Mouse (Mus musculus) neutrophil, adult 5-6 weeks (primary cell): Measurements from ENCODE around the gene Sgms2. TPM values are rescaled to one million over a fixed set of nuclear protein-coding genes. Genes with fewer than 3 reads are reported as not detected.

ENCODE experiments used
- ATAC-seq: fragments of 151-379, 151-347 bp; 2 replicates; pipeline ENCODE4 v1.8.0; 2017; ENCODE audit warnings: mild to moderate bottlenecking, moderate TSS enrichment; ENCODE audit not compliant: insufficient number of reproducible peaks, poor library complexity, low FRiP score, severe bottlenecking; ENCODE audit errors: extremely low read depth
- total RNA-seq: library from RNA; stranded (forward); fragments of 200-1000 nt; gene quantifications from 2 replicates; pipeline ENCODE4 v1.2.3, GENCODE M21; 2017

Gene Sgms2
- 50.2 and 60.1 TPM in 2 replicates for total RNA-seq

DNA sequence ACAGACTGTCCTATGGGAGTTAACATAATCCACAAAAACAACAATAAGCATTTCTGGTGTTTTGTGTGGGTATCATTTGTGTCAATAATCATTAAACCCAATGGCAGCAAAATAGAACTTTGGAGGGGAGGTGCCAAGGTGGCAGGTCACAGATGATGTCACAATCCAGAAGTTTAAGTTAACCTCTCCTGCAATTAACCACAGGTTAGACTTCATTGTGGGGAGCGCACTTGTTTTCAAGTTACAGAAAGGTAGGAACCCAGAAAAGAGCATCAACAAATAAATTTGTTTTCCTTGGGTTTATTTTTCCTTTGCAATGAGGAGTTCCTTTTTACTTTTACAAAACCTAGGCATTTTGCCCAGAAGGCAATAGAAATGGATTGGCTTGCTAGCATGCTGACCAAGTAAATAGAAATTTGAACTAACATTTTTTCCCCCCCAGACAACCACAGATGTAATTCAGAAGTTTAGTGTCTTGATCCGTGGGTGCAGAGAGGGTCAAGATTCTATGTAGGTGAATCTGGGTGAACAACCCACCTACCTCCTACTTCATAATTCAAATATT, at the start of gene Sgms2:
Gene Sgms2, minus strand, starts transcription at position 51 of the 565 bp plus-strand sequence.
- ATAC-seq: no peak

DNA sequence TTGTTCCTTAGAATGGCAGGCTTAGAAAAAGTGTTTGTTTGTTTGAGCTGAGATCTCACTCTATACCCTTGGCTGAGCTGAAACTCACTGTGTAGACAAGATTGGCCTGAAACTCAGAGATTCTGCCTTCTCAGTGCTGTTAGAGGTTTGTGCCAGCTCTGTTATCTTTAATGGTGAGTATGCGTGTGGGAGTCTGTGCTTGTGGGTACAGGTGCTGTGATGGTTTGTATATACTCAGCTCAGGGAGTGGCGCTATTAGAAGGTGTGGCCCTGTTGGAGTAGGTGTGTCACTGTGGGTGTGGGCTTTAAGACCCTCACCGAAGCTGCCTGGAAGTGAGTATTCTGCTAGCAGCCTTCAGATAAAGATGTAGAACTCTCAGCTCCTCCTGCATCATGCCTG, 34.0 kb upstream of the Sgms2 start:
- ATAC-seq: no peak

DNA sequence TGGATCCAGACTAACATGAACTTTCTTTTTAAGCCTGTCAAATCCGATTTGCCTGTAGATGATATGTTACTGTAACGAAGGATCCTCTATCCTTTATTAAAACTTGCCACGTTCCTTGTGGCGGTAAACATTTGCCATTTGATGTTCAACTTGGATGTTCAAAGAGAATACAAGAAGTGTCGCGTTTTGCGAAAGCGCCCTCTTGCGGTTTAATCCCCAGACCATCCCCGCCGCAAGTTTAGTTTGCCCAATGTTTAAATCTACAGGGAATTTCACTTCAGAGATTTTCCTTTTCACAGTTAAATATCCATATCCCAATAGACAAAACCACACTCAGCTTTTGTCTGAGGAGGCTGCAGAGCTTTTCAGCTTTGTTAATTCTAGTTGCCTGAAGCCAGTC, 33.6 kb upstream of the Sgms2 start:
- no peak for ATAC-seq

DNA sequence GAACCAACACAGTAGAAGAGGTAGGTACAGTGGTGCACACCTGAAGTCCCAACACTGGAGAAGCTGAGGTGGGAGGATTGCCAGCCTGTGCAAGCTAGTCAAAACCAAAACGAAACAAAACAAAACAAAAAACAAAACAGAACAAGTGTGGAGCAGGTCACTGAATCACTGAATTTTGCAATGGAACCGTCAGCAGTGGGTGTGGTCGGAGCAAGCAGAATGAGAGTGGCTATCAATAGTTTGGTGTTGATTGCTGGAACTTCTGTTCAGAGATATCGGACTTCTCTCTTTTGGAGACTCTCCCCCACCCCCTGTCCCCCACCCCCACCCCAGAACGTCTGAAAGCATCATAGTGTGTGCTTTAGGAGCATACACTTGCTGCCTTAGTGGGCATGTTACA, 33.0 kb upstream of the Sgms2 start:
- no peak for ATAC-seq

DNA sequence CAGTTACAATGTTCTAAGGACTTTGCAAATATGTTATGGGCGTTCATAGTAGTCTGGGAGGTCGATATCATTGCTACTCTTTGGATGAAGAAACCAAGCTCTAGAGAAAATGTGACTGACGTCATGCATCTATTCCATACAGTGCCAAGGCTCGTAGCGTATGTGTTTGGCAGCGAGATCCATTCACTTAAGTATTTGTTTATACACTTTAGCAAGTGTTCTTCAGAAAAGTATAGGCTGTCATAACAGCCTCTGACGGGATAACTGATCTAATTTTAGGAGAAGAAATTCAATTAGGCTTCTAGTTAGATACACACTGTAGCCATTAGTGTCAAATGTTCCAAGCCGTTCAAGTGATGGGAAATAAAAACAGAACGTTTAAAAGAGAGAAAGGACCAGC, 32.5 kb upstream of the Sgms2 start:
- no peak for ATAC-seq

DNA sequence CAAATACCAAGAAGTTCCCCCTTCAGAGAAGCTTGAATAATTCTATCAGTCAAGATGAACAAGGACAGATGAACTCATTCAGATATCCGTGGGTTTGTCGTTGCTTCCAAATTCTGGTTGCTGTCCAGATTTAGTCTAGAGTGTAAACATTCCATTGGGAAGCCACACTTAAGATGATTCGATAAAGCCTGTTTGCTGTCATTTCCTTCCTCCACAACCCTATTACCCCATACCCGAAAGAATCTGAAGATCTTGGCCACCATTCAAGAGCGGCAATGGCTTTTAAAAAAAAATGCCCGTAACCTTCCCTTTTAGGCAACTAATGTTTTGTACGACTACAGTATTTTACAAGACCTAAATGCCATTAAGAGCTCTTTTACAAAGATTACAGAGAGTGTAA, 31.0 kb upstream of the Sgms2 start:
- no peak for ATAC-seq

DNA sequence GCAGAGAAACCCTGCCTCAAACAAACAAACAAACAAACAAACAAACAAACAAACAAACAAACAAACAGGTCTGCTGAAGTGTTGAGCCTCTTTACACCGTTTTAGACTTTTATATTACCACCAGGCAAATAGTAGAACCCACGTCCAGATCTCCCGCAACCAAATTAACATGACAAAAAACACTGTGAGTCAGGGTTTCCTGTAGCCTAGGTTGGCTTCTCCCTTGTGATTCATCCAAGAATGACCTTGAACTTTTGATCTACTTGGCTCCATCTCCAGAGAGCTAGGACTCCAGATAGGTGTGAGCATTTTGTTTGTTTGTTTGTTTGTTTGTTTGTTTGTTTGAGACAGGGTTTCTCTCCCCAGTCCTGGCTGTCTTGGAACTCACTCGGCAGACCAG, 30.0 kb upstream of the Sgms2 start:
- no peak for ATAC-seq

DNA sequence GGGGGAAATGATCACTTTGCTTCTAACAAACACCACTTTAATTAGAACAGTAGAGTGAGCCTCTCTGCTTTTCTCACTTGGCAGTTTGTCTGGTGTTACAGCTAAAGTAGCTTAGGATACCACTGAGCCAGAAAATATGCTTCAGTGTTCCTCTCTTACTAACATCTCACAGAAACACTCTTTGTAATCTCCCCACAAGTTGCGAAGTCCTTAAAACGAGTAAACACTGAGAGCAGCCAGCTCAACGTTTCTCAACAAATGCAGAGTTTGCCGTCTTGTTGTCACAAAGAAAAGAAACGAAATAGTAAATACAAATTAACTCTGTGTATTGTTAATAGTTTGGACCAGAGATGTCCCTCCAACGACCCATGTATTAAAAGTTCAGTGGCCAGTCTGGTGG, 26.5 kb upstream of the Sgms2 start:
- ATAC-seq: no peak

DNA sequence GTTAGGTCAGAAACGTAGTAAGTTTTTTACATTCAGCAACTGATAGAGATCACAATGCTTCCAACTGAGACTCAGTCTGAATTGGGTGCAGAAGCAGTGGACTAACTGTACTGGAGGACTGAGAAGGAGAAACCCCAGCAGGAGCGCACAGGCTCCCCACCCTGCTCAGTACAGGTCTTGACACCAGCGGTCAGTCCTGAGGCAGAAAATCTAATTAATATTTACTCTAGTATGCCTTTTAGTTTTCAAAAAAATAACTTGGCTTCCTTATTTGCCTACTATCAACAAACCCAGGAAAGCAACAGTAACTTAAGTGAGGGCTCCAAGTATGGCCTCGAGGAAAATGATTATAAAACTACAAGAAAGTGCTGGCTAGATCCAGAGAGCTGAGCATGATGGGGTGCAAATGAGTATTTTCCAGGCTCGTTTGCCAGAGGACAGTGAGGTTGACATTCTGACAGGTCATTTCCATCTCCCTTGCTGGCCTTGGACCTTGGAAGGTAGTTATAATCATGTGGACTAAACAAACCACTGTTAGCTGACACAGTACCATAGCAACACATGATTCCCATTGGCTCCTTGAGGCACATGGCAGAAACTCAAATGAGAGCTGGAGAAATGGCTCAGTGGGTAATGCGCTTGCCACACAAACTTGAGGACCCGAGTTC, 25.3 kb upstream of the Sgms2 start:
- no peak for ATAC-seq

DNA sequence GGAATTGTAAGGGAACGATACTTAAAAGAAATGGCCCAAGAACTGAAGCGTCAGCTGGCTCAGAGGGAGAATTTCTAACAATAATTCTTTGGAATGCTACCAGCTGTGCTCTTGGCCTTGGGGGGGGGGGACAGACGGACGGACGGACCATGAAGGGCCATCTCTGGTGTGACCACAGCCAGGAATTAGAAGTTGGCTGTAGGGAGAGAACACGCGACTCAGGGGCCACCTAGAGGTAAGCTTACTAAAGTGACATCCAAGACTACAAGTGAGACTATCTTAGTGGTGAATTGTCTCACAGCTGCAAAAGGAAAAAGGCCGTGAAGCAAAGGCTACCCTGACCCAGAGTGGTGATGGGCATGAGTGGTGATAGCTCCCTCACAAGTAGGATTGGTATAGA, 20.4 kb upstream of the Sgms2 start:
- no peak for ATAC-seq

DNA sequence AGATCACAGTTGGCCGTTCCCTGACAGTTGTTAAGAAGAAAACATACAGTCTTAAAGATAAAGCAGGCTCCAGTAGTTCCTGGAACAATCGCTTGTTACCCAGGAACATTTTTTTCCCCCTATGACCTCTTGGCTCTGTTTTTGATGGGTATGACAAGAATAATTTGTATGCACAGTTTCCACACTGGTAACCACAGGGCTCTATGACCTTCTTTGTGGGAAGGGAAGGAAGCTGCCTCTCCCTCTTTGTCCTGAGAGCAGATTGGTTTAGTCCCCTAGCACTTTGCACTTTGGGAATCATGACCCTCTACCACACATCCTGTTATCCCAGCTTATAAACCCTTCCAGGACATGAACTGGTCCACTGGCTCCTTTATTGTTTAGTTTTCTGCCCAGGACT, 16.8 kb upstream of the Sgms2 start:
- ATAC-seq: no peak

DNA sequence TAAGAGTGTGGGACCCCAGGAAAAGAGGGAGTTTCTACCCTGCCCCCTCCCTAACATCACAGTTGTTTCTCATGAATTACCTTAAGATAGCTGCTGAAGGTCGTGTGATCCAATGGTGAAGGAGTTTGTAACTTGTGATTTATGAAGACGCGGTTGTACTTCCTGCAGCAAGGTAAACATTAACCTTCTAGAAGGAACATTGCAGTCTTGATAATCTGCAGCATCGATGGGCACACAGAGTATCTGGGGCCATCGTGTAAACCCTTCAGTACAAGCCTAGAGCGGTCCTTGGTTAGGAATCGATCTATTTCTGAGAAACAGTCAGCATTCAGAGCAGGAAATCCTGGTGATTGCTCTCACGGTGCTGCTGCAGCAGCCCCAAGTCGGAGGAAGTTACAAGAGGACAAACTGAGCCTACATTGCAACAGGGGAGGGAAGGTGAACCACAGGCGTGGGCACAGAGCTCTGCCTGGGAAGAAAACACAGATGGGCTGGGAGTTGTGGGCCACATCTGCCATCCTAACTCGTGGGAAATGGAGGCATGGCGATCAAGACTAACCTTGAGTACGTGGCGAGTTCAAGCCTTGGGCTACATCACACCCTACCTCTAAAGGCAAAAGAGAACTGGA, 13.5 kb upstream of the Sgms2 start:
- ATAC-seq: peak; percentile 46; the same call in 1 of the 2 replicates

DNA sequence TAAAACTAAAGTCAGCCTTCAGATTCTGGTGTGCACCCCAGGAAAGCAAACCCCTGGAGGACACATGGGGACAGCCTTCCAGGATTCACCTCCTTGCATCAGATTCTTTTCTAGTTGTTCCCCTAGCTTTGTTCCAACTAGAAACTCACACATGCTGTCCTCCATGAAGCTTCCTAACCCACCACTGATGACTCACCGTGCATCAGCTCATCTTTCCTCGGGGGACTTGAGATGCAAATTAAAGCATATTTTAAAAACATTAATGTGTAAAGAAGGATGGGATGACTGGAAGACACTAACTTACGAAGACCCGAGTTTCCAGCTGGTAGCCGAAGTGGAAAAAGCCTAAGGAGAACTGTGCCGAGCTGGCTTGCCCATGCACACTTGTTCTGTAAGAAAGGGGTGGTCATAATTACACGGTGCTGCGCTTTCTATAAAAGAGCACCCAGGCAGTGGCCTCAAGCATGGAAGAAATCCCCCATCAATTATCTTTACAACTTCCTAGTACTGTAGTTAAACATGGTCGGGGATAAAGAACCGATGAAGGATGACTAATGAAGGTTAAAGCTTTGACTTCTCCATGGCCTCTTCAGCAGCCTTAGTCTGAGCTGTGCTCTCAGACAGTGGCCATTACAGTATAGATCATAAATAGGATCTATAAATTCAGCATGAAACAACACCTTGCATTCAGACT, 10.6 kb upstream of the Sgms2 start:
- no peak for ATAC-seq

DNA sequence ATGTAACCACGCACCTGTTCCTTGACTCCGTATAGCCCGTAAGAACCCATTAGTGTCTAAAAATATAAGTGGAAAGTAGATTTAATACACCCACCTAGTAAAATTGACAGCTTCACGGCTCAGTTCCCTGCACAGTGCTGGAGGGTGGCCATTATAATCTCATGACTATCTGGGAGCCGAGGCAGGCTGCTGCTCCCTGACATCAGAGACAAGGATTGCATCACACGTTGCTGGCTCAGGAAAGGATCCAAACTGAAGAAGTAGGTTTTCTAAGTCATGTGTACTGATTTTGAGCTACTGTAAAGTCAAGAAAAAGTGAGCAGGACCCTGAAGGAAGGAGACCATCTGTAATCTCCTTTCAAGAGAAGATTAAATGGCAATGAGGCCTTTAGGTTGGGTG, 8.4 kb upstream of the Sgms2 start:
- no peak for ATAC-seq

DNA sequence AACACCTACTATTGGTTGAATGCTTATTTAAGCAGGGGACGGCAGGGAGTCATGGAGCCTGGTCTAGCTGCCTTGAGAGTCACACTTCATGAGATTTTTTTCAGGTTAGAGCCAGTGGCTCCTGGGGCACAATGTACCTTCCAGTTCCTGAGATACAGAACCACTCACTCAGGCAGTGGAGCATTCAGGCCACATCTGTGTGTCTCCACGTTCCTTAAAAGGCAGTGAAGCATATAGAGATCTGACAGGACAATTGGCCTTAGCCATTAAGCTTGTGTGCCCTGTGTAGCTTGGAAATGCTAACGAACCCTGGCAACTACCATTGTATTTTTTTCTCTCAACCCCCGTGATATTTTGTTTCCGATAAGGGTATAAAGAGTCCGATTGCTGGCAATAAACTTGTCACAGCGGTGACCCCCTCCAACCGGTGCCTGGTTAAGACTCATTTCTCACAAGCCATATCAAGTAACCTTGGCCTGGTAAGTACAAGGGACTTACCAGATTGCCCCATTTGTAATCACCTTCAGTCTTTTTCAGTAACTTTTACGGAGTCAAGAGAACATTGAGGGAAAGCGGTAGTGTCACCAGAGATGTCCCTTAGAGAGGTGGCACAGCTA, 5.4 kb upstream of the Sgms2 start:
- no peak for ATAC-seq

DNA sequence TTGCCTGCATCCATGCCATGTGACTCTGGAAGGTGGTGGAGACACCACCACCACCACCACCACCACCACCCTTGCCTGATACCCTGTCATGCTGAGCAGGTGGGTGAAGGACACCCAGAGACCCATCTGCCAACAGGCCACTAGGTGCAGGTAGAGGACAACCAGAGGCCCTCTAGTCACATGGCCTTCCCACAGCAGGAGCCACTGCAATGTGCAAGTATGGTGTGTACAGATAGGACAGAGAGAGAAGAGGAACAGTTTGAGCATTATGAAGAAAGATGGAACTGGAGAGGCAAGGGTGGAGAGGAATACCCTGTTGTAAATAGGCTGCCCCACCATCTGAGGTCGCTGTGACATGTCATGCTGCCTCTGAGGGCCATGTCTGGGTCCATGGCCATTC, 3.9 kb upstream of the Sgms2 start:
- no peak for ATAC-seq

DNA sequence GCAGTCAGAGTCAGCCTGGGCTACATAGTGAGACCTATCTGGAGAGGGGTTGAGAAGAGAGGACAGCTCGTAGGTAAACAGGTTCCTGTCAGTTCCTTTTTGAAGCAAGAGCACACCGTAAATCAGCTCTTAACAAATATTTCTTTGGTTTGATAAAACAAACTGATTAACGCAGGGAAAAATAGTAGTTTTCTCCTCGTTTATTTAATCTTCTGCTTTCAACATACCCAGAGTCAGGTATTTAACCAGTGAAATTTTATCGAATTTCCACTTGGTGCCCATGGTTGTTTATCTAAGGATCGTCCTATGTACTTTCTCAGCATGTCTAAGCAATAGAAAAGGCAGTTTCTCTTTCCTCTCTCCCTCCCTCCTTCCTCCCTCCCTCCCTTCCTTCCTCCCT, 2.0 kb upstream of the Sgms2 start:
- ATAC-seq: no peak

DNA sequence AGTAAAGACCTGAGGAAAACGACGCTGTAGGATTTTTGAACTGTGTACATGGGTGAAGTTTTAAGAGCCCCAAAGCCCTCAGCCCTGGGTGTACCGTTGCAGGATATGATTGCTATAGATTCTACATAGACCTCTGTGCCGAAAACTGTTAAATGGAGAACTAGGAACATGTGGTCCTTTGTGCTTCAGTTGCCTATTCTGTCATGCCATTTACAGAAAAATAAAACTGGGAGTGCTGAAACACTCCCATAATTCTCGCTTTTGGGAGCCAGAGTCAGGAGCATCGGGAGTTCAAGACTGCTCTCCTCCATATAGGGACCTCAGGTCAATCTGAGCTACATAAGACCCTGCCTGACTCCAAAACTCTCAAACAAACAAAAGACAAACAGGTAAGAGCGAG, 769 bp upstream of the Sgms2 start:
- no peak for ATAC-seq

DNA sequence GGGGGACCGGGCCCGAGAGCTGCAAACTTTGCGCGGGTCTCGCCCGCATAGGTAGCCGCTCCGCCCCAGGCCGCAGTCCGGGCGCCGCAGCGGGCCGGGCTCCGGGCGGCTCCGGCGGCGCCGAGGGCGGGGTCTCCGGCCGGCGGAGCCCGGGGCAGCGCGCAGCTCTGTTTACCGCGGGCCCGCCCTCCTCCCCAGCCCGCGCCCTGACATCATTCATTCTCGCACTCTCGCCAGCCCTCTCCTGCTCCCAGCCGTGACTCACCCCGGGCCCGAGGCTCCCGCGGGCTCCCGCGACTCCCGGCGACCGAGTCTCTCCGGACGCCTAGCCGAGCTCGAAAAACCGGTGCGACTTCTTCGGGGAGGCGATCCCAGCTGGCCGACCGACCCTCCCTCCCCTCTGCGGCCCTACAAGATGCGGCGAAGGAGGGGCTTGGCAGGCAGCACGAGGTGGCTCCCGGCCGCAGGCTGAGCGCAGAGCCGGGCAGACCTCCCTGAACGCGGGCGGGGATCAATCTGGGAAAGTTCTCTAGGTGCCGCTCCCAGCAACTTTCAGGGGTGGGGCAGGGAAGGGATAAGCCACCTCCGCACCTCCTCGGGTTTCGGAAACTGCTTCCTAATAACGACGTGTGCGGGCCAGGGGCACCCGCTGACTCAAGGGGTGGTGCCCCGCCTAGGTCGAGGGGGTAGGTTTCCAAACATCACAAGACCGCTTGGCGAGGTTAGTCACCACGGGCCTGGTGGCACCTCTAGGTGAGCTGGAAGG, 885 bp downstream of the Sgms2 start:
- peak; percentile 75 for ATAC-seq
